Mouse (Mus musculus) liver, adult 2 months (tissue): ENCODE measurements at regions not wholly inside any gene's neighbourhood (a gene's known extent, or its start where the extent isn't known, plus 50 kb on each side); places are given as distances from the start of the nearest gene placed in this dataset.

Experiments
- CTCF ChIP-seq: fragments of 200-500 bp; IDR thresholded peaks from 2 replicates; pipeline ENCODE4 v1.5.1; 2011; ENCODE audit warnings: low read depth, low read length, control low read depth
- POLR2A ChIP-seq: fragments of 200-500 bp; IDR thresholded peaks from 2 replicates; pipeline ENCODE4 v1.6.1; 2011; ENCODE audit warnings: low read length, control low read depth; ENCODE audit not compliant: insufficient read depth; ENCODE audit errors: extremely low read depth

DNA sequence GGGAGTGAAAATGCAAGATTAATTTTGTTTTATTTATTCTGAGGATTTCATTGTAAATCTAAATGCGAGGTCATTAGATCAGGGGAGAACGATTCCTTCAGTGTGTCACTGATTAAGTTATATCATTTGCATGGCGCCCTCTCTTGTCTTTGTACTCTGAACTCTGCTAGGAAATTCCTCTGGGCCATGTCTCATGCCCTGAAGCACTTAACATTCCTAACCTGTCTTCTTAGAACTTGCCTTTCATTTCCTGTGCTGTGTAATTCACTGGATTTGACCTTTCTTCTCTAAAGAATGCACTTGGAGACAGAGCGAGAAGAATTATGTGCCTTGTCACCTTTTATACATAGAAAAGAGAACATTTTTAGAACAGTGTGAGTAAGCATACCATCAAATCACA lies 199.0 kb upstream of the C030005K15Rik start:
- TF ChIP-seq POLR2A (no peak), CTCF (no peak)
